Mouse (Mus musculus) liver, postnatal 0 days (tissue): Measurements from ENCODE around the gene Tspan3. TPM values are rescaled to one million over a fixed set of nuclear protein-coding genes. Genes with fewer than 3 reads are reported as not detected.

ENCODE experiments used
- ATAC-seq: fragments of 200-750 bp; cut with Nextera tagmentation; 2 replicates; pipeline ENCODE4 v1.8.0; 2017; ENCODE audit warnings: mild to moderate bottlenecking, moderate library complexity
- DNase-seq: peaks from one replicate; pipeline ENCODE4 v3.0.0-alpha.2; 2016
- H3K27ac ChIP-seq: fragments of 300-500 bp; sonication (generic); 2 replicates; pipeline ENCODE4 v1.5.1; 2014; ENCODE audit warnings: antibody characterized with exemption, moderate library complexity, mild to moderate bottlenecking, low read depth
- H3K27me3 ChIP-seq: fragments of 300-500 bp; sonication (generic); 2 replicates; pipeline ENCODE4 v1.6.1; 2014; ENCODE audit warnings: low read length, control low read depth, mixed read lengths; ENCODE audit not compliant: insufficient read depth
- H3K36me3 ChIP-seq: fragments of 300-500 bp; sonication (generic); replicated peaks from 2 replicates; pipeline ENCODE4 v1.6.1; 2014; ENCODE audit warnings: mild to moderate bottlenecking, control low read depth, low read length, moderate library complexity, mixed read lengths; ENCODE audit not compliant: insufficient read depth
- H3K4me1 ChIP-seq: fragments of 300-500 bp; sonication (generic); 2 replicates; pipeline ENCODE4 v1.6.1; 2014; ENCODE audit warnings: antibody characterized with exemption, mild to moderate bottlenecking, control low read depth; ENCODE audit not compliant: insufficient read depth
- H3K4me2 ChIP-seq: fragments of 300-500 bp; sonication (generic); 2 replicates; pipeline ENCODE4 v1.6.1; 2014; ENCODE audit warnings: low read depth, mild to moderate bottlenecking, low read length, moderate library complexity, mixed read lengths
- H3K4me3 ChIP-seq: fragments of 300-500 bp; sonication (generic); 2 replicates; pipeline ENCODE4 v1.5.1; 2014; ENCODE audit warnings: low read depth, low read length
- H3K9ac ChIP-seq: fragments of 300-500 bp; sonication (generic); replicated peaks from 2 replicates; pipeline ENCODE4 v1.6.1; 2014; ENCODE audit warnings: mild to moderate bottlenecking, moderate library complexity
- H3K9me3 ChIP-seq: fragments of 300-500 bp; sonication (generic); 2 replicates; pipeline ENCODE4 v1.6.1; 2016; ENCODE audit warnings: mild to moderate bottlenecking, control low read depth, low read length, mixed read lengths
- CTCF ChIP-seq: sonication (generic); IDR thresholded peaks from 2 replicates; pipeline ENCODE4 v1.5.1; 2016; ENCODE audit warnings: antibody characterized with exemption, low read depth
- EP300 ChIP-seq: IDR thresholded peaks from 2 replicates; pipeline ENCODE4 v1.6.1; 2016; ENCODE audit warnings: antibody characterized with exemption, low read depth, mild to moderate bottlenecking
- WGBS: fragments of 180-500 bp; shearing (Covaris S2); extraction: QIAGEN DNeasy Blood & Tissue Kit; methylation state at CpG from one replicate; pipeline ENCODE4 v1.1.7; 2014; ENCODE audit not compliant: insufficient replicate concordance; 5-methylcytosine and 5-hydroxymethylcytosine counted together
- polyA plus RNA-seq: library from polyadenylated mRNA; unstranded; fragments of >200 nt; fragmentation: Nextera tagmentation; extraction: Ambion mirVana; gene quantifications from 2 replicates; pipeline ENCODE4 v1.2.1, GENCODE M21; 2015

Gene Tspan3
- polyA plus RNA-seq, 1 experiment from 2014 or later, result 23.4 TPM

- Histone ChIP-seq H3K27me3 (no peaks in the 10 kb centered on the region), H3K4me1 (no peaks in the 10 kb centered on the region), H3K27ac (no peak overlapping the region), H3K4me3 (no peak overlapping the region), H3K9ac (no peak overlapping the region), H3K9me3 (no peaks in the 10 kb centered on the region), H3K4me2 (no peak overlapping the region), H3K36me3 (no peaks in the 10 kb centered on the region)
- TF ChIP-seq EP300, result no peak
- TF ChIP-seq CTCF, result no peak
- WGBS, result 72% methylated on average over 10 of the region's 10 CpGs
- DNase-seq, result no peak
- ATAC-seq, result no peak
Observed at GRCm38 (mm10) chr9:56131813-56132525, 33.3 kb downstream of the Tspan3 start.

DNA sequence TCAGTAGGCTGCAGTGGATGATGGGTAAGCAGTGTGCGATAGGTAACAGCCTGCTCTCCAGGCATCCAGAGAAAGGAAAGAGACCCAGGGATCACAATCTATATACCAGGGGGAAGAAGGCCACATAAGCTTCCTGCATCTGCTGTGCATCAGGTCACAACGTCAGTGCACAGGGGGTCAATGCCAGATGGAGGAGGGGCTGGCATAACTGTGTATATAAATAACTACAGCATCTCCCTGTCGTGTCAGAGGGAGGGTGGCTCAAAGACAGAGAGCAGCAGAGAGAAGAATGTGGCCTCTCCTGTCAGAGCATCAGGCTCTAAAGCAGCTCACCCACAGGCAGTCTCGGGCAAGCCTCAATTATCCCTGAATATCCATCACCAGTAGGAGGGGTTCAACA is 34.7 kb downstream of the Tspan3 start:
- no peak overlapping the region for H3K27ac ChIP-seq
- ATAC-seq (no peak), DNase-seq (no peak)
- no peaks in the 10 kb centered on the region for H3K27me3 ChIP-seq
- no peaks in the 10 kb centered on the region for H3K9me3 ChIP-seq
- 64% methylated on average over 4 of the region's 4 CpGs for WGBS
- no peaks in the 10 kb centered on the region for H3K36me3 ChIP-seq
- H3K4me2 ChIP-seq, result no peak overlapping the region
- no peak overlapping the region for H3K4me3 ChIP-seq
- H3K9ac ChIP-seq, result no peak overlapping the region
- TF ChIP-seq CTCF (no peak), EP300 (no peak)
- no peaks in the 10 kb centered on the region for H3K4me1 ChIP-seq

- WGBS, result 71% methylated on average over 3 of the region's 3 CpGs
- no peaks in the 10 kb centered on the region for H3K4me1 ChIP-seq
- no peaks in the 10 kb centered on the region for H3K36me3 ChIP-seq
- no peak overlapping the region for H3K4me3 ChIP-seq
- no peak overlapping the region for H3K27ac ChIP-seq
- DNase-seq (no peak), ATAC-seq (no peak)
- no peaks in the 10 kb centered on the region for H3K9me3 ChIP-seq
- no peak for TF ChIP-seq CTCF
- no peak for TF ChIP-seq EP300
- H3K9ac ChIP-seq, result no peak overlapping the region
- H3K4me2 ChIP-seq, result no peak overlapping the region
- H3K27me3 ChIP-seq, result no peaks in the 10 kb centered on the region
Observed at GRCm38 (mm10) chr9:56129951-56130350, 35.3 kb downstream of the Tspan3 start.

DNA sequence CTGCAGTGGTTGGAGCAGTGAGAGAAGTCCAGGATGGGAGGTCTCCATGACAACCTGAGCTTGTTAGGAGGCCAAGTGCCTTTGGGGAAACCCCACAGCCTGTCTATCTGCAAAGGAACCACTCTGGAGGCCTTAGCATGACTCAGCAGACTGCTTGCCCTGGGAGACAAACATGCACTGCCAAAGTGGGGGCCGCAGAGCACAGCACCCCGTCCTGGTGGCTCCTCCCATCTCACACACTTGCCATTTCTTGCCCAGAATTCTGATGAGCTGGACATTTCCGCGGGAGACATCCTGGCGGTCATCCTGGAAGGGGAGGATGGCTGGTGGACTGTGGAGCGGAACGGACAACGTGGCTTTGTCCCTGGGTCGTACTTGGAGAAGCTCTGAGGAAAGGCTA is 36.9 kb downstream of the Tspan3 start:
- no peak overlapping the region for H3K4me3 ChIP-seq
- H3K27ac ChIP-seq, result no peak overlapping the region
- H3K9me3 ChIP-seq, result no peaks in the 10 kb centered on the region
- ATAC-seq, result no peak
- no peak overlapping the region for H3K9ac ChIP-seq
- no peaks in the 10 kb centered on the region for H3K27me3 ChIP-seq
- H3K4me2 ChIP-seq, result no peak overlapping the region
- TF ChIP-seq EP300 (no peak), CTCF (no peak)
- DNase-seq, result no peak
- no peaks in the 10 kb centered on the region for H3K36me3 ChIP-seq
- WGBS, result 67% methylated on average over 9 of the region's 9 CpGs
- no peaks in the 10 kb centered on the region for H3K4me1 ChIP-seq

- no peak for DNase-seq
- Histone ChIP-seq H3K27me3 (no peaks in the 10 kb centered on the region), H3K4me3 (no peak overlapping the region), H3K4me1 (no peaks in the 10 kb centered on the region), H3K36me3 (no peaks in the 10 kb centered on the region), H3K27ac (no peak overlapping the region), H3K4me2 (no peak overlapping the region), H3K9me3 (no peaks in the 10 kb centered on the region), H3K9ac (no peak overlapping the region)
- WGBS, result 77% methylated on average over 16 of the region's 16 CpGs
- TF ChIP-seq EP300 (no peak), CTCF (no peak)
- ATAC-seq, result no peak
Observed at GRCm38 (mm10) chr9:56126453-56127173, 38.7 kb downstream of the Tspan3 start.

DNA sequence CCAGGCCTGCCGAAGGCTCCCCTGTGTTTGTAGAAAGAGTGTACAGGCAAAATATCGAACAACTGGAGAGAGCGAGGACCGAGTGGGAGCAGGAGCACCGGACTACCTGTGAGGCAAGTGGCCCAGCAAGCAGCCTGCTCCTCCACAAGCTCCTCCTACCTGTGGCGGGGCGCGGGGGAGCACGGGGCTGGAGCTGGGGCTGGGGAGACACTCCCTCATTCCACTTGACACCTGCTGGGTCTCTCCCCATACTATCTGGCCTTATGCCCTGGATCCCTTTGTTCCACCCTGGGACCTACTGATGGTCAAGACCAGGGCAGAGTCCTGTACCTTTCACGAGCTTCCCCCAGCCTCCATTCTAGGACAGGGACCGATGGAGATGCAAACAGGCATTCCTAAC is 40.7 kb downstream of the Tspan3 start:
- WGBS, result 44% methylated on average over 11 of the region's 11 CpGs
- no peak overlapping the region for H3K9ac ChIP-seq

More for the DNA sequence above, 40.7 kb downstream of the Tspan3 start:
- H3K4me3 ChIP-seq, result no peak overlapping the region
- TF ChIP-seq EP300 (no peak), CTCF (no peak)
- no peaks in the 10 kb centered on the region for H3K36me3 ChIP-seq
- H3K4me2 ChIP-seq, result no peak overlapping the region
- no peaks in the 10 kb centered on the region for H3K4me1 ChIP-seq
- H3K27me3 ChIP-seq, result no peaks in the 10 kb centered on the region
- DNase-seq (no peak), ATAC-seq (no peak)
- H3K27ac ChIP-seq, result no peak overlapping the region
- no peaks in the 10 kb centered on the region for H3K9me3 ChIP-seq
